Mouse (Mus musculus): ENCODE results near the gene Ptpn12. TPM values are rescaled to one million over a fixed set of nuclear protein-coding genes. Genes with fewer than 3 reads are reported as not detected.

Ptpn12 gene
- total RNA-seq, 1 experiment, result 21.3 TPM

- Histone ChIP-seq H3K4me1 (ENCODE audit: control insufficient read depth in 2 of 2, insufficient read depth in 2 of 2, low read length in 2 of 2, poor library complexity in 1 of 2) (peaks cover 0 to 2% of the 10 kb centered on the region in 2 experiments; a peak in 1 of 4 replicates), H3K36me3 (ENCODE audit: control insufficient read depth, insufficient read depth, low read length, poor library complexity, severe bottlenecking) (peaks cover 10% of the 10 kb centered on the region), H3K27ac (ENCODE audit: insufficient read depth, low read depth, low read length, poor library complexity, severe bottlenecking) (peak overlapping the region; percentile 40; the same call in 1 of the 2 replicates), H3K4me3 (ENCODE audit: insufficient read depth in 1 of 2, low read depth in 1 of 2, low read length in 2 of 2, poor library complexity in 1 of 2, severe bottlenecking in 1 of 2) (0 out of 4 replicates have a peak overlapping the region, but pooled peaks of 1 of the 2 experiments have one; percentile 10), H3K9ac (ENCODE audit: insufficient read depth, low read depth, low read length, poor library complexity, severe bottlenecking) (no peak overlapping the region), H3K9me3 (ENCODE audit: control insufficient read depth, insufficient read depth, low read depth, low read length) (no peaks in the 10 kb centered on the region)
- in situ Hi-C loops (cut with MboI; ENCODE audit: low sequenced_read_pairs in 2 of 2, unreplicated experiment in 2 of 2), result no loop called here
- peak; percentile 13 for DNase-seq (ENCODE audit: low read depth, low spot score)
- TF ChIP-seq MAFK (IDR thresholded peaks at IDR 0.05; ENCODE audit: insufficient read depth, low read depth, low read length), result no peak
- no peak for TF ChIP-seq CHD2 (IDR thresholded peaks at IDR 0.05; ENCODE audit: low read depth, low read length)
- TF ChIP-seq HCFC1 (IDR thresholded peaks at IDR 0.05; ENCODE audit: borderline replicate concordance, insufficient read depth, low read length), result no peak
- TF ChIP-seq ZNF384 (IDR thresholded peaks at IDR 0.05; ENCODE audit: low read depth, low read length), result no peak
- TF ChIP-seq ZC3H11A (IDR thresholded peaks at IDR 0.05; ENCODE audit: borderline replicate concordance, low read depth, low read length), result no peak
Measured at GRCm38 (mm10) chr5:21017075-21017474, 38.6 kb downstream of the Ptpn12 start.

GRCm38 (mm10) chr5:21010908-21011307, 44.8 kb downstream of the Ptpn12 start:
- Histone ChIP-seq H3K36me3 (ENCODE audit: control insufficient read depth, insufficient read depth, low read length, poor library complexity, severe bottlenecking) (peaks cover 11% of the 10 kb centered on the region), H3K27ac (ENCODE audit: insufficient read depth, low read depth, low read length, poor library complexity, severe bottlenecking) (no peak overlapping the region)
- in situ Hi-C loops (cut with MboI; ENCODE audit: low sequenced_read_pairs in 2 of 2, unreplicated experiment in 2 of 2), result no loop called here

GRCm38 (mm10) chr5:21002723-21003122, 53.0 kb downstream of the Ptpn12 start:
- TF ChIP-seq HCFC1 (IDR thresholded peaks at IDR 0.05; ENCODE audit: borderline replicate concordance, insufficient read depth, low read length) (no peak), CHD2 (IDR thresholded peaks at IDR 0.05; ENCODE audit: low read depth, low read length) (no peak)
- DNase-seq (ENCODE audit: low read depth, low spot score), result no peak
- Histone ChIP-seq H3K4me1 (ENCODE audit: control insufficient read depth in 2 of 2, insufficient read depth in 2 of 2, low read length in 2 of 2, poor library complexity in 1 of 2) (no peaks in the 10 kb centered on the region), H3K27ac (ENCODE audit: insufficient read depth, low read depth, low read length, poor library complexity, severe bottlenecking) (no peak overlapping the region), H3K9me3 (ENCODE audit: control insufficient read depth, insufficient read depth, low read depth, low read length) (no peaks in the 10 kb centered on the region), H3K4me3 (ENCODE audit: insufficient read depth in 1 of 2, low read depth in 1 of 2, low read length in 2 of 2, poor library complexity in 1 of 2, severe bottlenecking in 1 of 2) (no peak overlapping the region), H3K36me3 (ENCODE audit: control insufficient read depth, insufficient read depth, low read length, poor library complexity, severe bottlenecking) (peaks cover 16% of the 10 kb centered on the region), H3K9ac (ENCODE audit: insufficient read depth, low read depth, low read length, poor library complexity, severe bottlenecking) (no peak overlapping the region)
- in situ Hi-C loops (cut with MboI; ENCODE audit: low sequenced_read_pairs in 2 of 2, unreplicated experiment in 2 of 2), result no loop called here

More at GRCm38 (mm10) chr5:21010908-21011307, 44.8 kb downstream of the Ptpn12 start:
- H3K9me3 ChIP-seq (ENCODE audit: control insufficient read depth, insufficient read depth, low read depth, low read length), result no peaks in the 10 kb centered on the region
- no peak overlapping the region for H3K4me3 ChIP-seq (ENCODE audit: insufficient read depth in 1 of 2, low read depth in 1 of 2, low read length in 2 of 2, poor library complexity in 1 of 2, severe bottlenecking in 1 of 2)
- no peaks in the 10 kb centered on the region; a peak in 1 of 4 replicates for H3K4me1 ChIP-seq (ENCODE audit: control insufficient read depth in 2 of 2, insufficient read depth in 2 of 2, low read length in 2 of 2, poor library complexity in 1 of 2)
- no peak for DNase-seq (ENCODE audit: low read depth, low spot score)
- no peak overlapping the region for H3K9ac ChIP-seq (ENCODE audit: insufficient read depth, low read depth, low read length, poor library complexity, severe bottlenecking)
- TF ChIP-seq ZNF384 (IDR thresholded peaks at IDR 0.05; ENCODE audit: low read depth, low read length) (no peak), HCFC1 (IDR thresholded peaks at IDR 0.05; ENCODE audit: borderline replicate concordance, insufficient read depth, low read length) (no peak), CHD2 (IDR thresholded peaks at IDR 0.05; ENCODE audit: low read depth, low read length) (no peak), ZC3H11A (IDR thresholded peaks at IDR 0.05; ENCODE audit: borderline replicate concordance, low read depth, low read length) (no peak), MAFK (IDR thresholded peaks at IDR 0.05; ENCODE audit: insufficient read depth, low read depth, low read length) (no peak)

- H3K4me1 ChIP-seq (ENCODE audit: control insufficient read depth in 2 of 2, insufficient read depth in 2 of 2, low read length in 2 of 2, poor library complexity in 1 of 2), result no peaks in the 10 kb centered on the region
- H3K4me3 ChIP-seq (ENCODE audit: insufficient read depth in 1 of 2, low read depth in 1 of 2, low read length in 2 of 2, poor library complexity in 1 of 2, severe bottlenecking in 1 of 2), result no peak overlapping the region
- H3K36me3 ChIP-seq (ENCODE audit: control insufficient read depth, insufficient read depth, low read length, poor library complexity, severe bottlenecking), result peaks cover 20% of the 10 kb centered on the region
- no peak overlapping the region for H3K27ac ChIP-seq (ENCODE audit: insufficient read depth, low read depth, low read length, poor library complexity, severe bottlenecking)
- H3K9ac ChIP-seq (ENCODE audit: insufficient read depth, low read depth, low read length, poor library complexity, severe bottlenecking), result no peak overlapping the region
- no peaks in the 10 kb centered on the region for H3K9me3 ChIP-seq (ENCODE audit: control insufficient read depth, insufficient read depth, low read depth, low read length)
- TF ChIP-seq HCFC1 (IDR thresholded peaks at IDR 0.05; ENCODE audit: borderline replicate concordance, insufficient read depth, low read length) (no peak), ZC3H11A (IDR thresholded peaks at IDR 0.05; ENCODE audit: borderline replicate concordance, low read depth, low read length) (no peak), ZNF384 (IDR thresholded peaks at IDR 0.05; ENCODE audit: low read depth, low read length) (no peak), MAFK (IDR thresholded peaks at IDR 0.05; ENCODE audit: insufficient read depth, low read depth, low read length) (no peak), CHD2 (IDR thresholded peaks at IDR 0.05; ENCODE audit: low read depth, low read length) (no peak)
- in situ Hi-C loops (cut with MboI; ENCODE audit: low sequenced_read_pairs in 2 of 2, unreplicated experiment in 2 of 2), result no loop called here
- DNase-seq (ENCODE audit: low read depth, low spot score), result no peak
Measured at GRCm38 (mm10) chr5:21001622-21002315, 53.9 kb downstream of the Ptpn12 start.

All from ES-E14 (cell line).